Mouse (Mus musculus) MEL (cell line): ENCODE results near the gene Fhad1.

ENCODE experiments used
- GATA1 ChIP-seq: IDR thresholded peaks from 2 replicates; pipeline ENCODE4 v1.6.1; 2011; ENCODE audit warnings: low read depth, low read length, improper control_type of control experiment
- POLR2A ChIP-seq, 2 experiments: IDR thresholded peaks; 2 replicates each; pipeline ENCODE4 v1.6.1; 2011 to 2012; ENCODE audit warnings: low read length in 2 of 2, mild to moderate bottlenecking in 2 of 2, control low read depth in 1 of 2, improper control_type of control experiment in 1 of 2, low read depth in 1 of 2, moderate library complexity in 1 of 2; ENCODE audit not compliant: control insufficient read depth in 1 of 2, insufficient read depth in 1 of 2, poor library complexity in 1 of 2

DNA sequence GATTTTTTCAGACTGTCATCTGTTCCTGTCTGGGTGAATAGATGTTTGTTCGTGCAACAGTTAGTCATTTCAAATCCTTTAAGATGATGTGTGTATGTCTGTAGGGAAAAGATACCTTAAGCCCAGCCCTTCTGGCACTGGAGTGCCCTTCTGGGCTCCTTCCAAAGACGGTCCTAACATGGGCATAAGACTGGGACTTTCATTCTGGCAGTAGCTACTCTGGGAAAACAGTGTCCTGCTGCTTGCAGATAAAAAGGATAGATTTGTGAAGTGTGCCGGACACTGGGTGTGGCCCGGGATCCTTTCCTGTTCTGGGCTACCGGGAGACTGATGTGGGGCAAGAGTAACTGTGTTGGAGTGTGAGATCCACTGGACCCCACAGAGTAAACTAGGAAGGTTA is 132.9 kb downstream of the Fhad1 start:
- TF ChIP-seq POLR2A (IDR thresholded peaks at IDR 0.05; ENCODE audit: control insufficient read depth in 1 of 2, insufficient read depth in 1 of 2, low read depth in 1 of 2, low read length in 2 of 2, poor library complexity in 1 of 2): no peak
- TF ChIP-seq GATA1: no peak
